Mouse (Mus musculus) left cerebral cortex, adult 11 months (tissue): ENCODE results near the gene Hoxd8.

Experiments used
- DNase-seq: peaks from one replicate; pipeline ENCODE4 v3.0.0; 2022; ENCODE audit warnings: low spot score

Hoxd8 gene

GRCm38 (mm10) chr2:74735851-74736687 lies 31.7 kb downstream of the Hoxd8 start:
- DNase-seq = no peak

GRCm38 (mm10) chr2:74736688-74737577 lies 32.5 kb downstream of the Hoxd8 start:
- no peak for DNase-seq

GRCm38 (mm10) chr2:74737578-74738070 lies 33.2 kb downstream of the Hoxd8 start:
- no peak for DNase-seq

GRCm38 (mm10) chr2:74738623-74739475 lies 34.4 kb downstream of the Hoxd8 start:
- DNase-seq = no peak

GRCm38 (mm10) chr2:74739476-74739800 lies 35.0 kb downstream of the Hoxd8 start:
- no peak for DNase-seq

- no peak for DNase-seq
Observed at GRCm38 (mm10) chr2:74739869-74740268, 35.5 kb downstream of the Hoxd8 start.

- no peak for DNase-seq
Observed at GRCm38 (mm10) chr2:74740311-74741091, 36.1 kb downstream of the Hoxd8 start.

GRCm38 (mm10) chr2:74741252-74741978 lies 37.0 kb downstream of the Hoxd8 start:
- no peak for DNase-seq

GRCm38 (mm10) chr2:74741979-74742277 lies 37.5 kb downstream of the Hoxd8 start:
- no peak for DNase-seq

GRCm38 (mm10) chr2:74745540-74746297 lies 41.3 kb downstream of the Hoxd8 start:
- DNase-seq = no peak

GRCm38 (mm10) chr2:74746298-74746921 lies 42.0 kb downstream of the Hoxd8 start:
- DNase-seq = no peak

- no peak for DNase-seq
Observed at GRCm38 (mm10) chr2:74747006-74747405, 42.6 kb downstream of the Hoxd8 start.

GRCm38 (mm10) chr2:74747661-74748141 lies 43.3 kb downstream of the Hoxd8 start:
- no peak for DNase-seq

- DNase-seq = no peak
Observed at GRCm38 (mm10) chr2:74748436-74748995, 44.1 kb downstream of the Hoxd8 start.

- DNase-seq = no peak
Observed at GRCm38 (mm10) chr2:74749337-74750121, 45.1 kb downstream of the Hoxd8 start.

GRCm38 (mm10) chr2:74750731-74751250 lies 46.4 kb downstream of the Hoxd8 start:
- DNase-seq = no peak

GRCm38 (mm10) chr2:74751861-74752260 lies 47.4 kb downstream of the Hoxd8 start:
- no peak for DNase-seq
